Mouse (Mus musculus) bone marrow macrophage, adult 2 months (primary cell): ENCODE measurements around the gene Krt27.

Experiments
- CTCF ChIP-seq: IDR thresholded peaks from 2 replicates; pipeline ENCODE4 v1.5.1; 2012; ENCODE audit warnings: low read depth, mild to moderate bottlenecking, low read length, moderate library complexity
- POLR2A ChIP-seq: IDR thresholded peaks from 2 replicates; pipeline ENCODE4 v1.6.1; 2012; ENCODE audit warnings: mild to moderate bottlenecking, low read depth, low read length, borderline replicate concordance

DNA sequence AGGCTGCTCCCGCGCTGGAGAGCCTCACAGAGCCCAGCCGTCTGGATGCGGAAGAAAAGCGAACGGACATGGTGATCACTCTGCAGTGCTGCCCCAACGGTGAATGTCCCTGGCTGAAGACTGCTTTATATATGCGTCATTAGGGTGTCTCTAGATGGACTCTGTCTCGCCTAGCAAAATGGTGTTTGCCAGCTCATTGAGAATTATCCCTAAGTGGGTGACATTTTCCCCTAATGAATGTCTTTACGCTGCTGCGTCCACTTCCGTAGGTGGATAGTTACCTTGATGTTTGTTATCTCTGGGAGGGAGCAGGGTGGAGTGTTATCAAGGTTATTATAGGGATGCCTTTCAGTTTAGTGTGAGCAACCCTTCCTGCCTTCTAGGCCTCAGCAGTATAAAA, at the start of gene Krt27:
- TF ChIP-seq CTCF (no peak), POLR2A (no peak)
